Mouse (Mus musculus): ENCODE measurements around the gene Hesx1.

DNA sequence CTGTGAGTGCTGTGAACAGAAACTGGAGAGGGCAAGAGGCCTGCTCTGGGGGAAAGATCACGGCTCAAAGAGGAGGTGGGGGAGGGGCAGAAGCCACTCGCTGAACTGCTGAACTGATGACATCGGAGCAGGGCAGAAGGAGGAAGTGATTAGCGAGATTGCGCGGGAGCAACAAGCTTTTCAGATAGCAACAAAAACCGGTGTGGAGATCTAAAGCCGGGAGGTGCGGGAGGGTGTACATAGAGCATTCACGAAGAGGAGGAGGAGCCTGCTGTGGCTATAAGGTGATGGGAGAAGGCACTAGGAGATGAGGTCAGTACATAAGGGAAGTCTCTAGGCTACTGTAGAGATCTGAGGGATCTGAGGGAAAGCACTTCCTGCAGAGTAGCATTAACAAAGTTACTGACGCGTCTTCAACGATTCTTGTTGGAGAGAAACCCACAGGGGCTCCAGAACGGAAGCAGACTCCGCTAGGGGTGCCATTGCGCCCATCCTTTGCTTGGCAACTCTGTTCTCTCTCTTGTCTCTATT lies at the start of gene Hesx1:
- TF ChIP-seq CTCF (IDR thresholded peaks at IDR 0.05; ENCODE audit: control insufficient read depth, insufficient read depth, insufficient read length) (no peak), MYOG (IDR thresholded peaks at IDR 0.05; ENCODE audit: control insufficient read depth, extremely low read depth, insufficient read length) (no peak), USF1 (IDR thresholded peaks at IDR 0.05; ENCODE audit: low read depth) (no peak), MYOD1 (IDR thresholded peaks at IDR 0.05; ENCODE audit: control insufficient read depth, insufficient read length, low read depth) (no peak), MAX (IDR thresholded peaks at IDR 0.05) (no peak)
